Mouse (Mus musculus): Measurements from ENCODE around the gene Khdc3. TPM values are rescaled to one million over a fixed set of nuclear protein-coding genes. Genes with fewer than 3 reads are reported as not detected.

Gene Khdc3
- polyA plus RNA-seq, 1 experiment from 2014 or later = not detected

DNA sequence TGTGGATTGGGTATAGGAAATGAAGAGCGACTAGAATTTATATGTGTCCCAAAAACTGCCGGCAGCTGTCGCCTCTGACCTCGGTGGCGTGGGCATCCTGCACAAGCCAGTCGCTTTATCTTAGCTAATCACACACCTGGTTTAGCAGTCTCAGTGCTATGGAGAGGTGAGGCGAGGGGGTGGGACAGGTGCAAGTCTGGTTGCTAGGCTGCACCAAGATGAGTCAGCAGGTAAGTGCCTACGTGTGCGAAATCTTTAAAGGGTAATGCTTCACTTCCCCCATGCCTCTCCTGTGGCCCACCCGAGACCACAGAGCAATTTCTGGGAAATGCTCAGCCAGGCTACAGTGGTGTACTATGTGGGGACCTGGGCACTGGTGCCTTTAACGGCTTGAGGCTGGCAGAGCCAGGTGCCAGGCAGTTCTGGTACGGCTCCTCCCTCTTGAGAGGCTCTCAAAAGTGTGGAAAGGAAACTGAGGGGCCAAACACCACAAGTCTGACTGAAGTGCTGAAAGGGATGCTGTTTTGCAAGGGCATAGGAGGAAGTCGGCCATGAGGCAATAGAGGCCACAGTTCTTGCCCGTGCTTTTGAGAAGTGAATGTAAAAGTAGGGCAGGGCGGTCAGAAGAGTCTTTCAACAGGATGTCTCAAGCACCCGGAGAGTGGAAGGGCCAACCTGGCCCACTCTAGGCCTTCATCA lies 12.3 kb upstream of the Khdc3 start:
- Histone ChIP-seq H3K4me3 (ENCODE audit: low read depth, low read length) (no peak overlapping the region), H3K27me3 (replicated peaks; ENCODE audit: control insufficient read depth, insufficient read depth, low read length) (no peaks in the 10 kb centered on the region), H3K4me2 (no peak overlapping the region), H3K9ac (ENCODE audit: low read depth, low read length) (no peak overlapping the region), H3K4me1 (replicated peaks; ENCODE audit: control insufficient read depth, insufficient read depth, low read length) (peaks cover 3% of the 10 kb centered on the region), H3K9me3 (ENCODE audit: control insufficient read depth, low read length) (no peaks in the 10 kb centered on the region), H3K36me3 (ENCODE audit: control insufficient read depth, insufficient read depth, low read length) (no peaks in the 10 kb centered on the region), H3K27ac (ENCODE audit: low read depth, low read length) (peak overlapping the region; percentile 43; the same call in 1 of the 2 replicates)
- 54% methylated on average over 16 of the region's 16 CpGs for WGBS
- DNase-seq (ENCODE audit: low spot score) (no peak), ATAC-seq (replicated peaks; ENCODE audit: low FRiP score) (no peak)

DNA sequence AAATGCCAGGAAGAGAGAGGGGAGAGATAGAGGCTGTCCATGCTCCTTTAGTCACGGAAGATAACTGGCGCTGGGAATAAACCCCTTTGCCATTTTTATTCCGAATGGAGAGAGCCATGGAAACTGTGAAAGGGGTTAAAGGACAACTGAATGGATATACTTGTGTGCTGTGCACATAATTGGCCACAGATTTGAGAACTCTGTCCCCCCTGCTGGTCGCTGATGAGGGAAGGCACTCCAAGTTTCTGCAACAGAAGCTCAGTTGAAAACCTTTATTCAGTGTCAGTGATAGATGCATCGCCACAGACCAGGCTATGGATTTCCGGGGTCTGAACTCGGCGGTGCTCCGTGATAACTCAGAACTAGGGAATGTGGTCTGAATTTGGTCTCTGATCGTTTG lies 11.5 kb upstream of the Khdc3 start:
- H3K27me3 ChIP-seq (replicated peaks; ENCODE audit: control insufficient read depth, insufficient read depth, low read length) = no peaks in the 10 kb centered on the region
- H3K4me2 ChIP-seq = no peak overlapping the region
- no peak overlapping the region for H3K27ac ChIP-seq (ENCODE audit: low read depth, low read length)
- no peak overlapping the region for H3K4me3 ChIP-seq (ENCODE audit: low read depth, low read length)
- ATAC-seq (replicated peaks; ENCODE audit: low FRiP score) (no peak), DNase-seq (ENCODE audit: low spot score) (no peak)
- no peak overlapping the region for H3K9ac ChIP-seq (ENCODE audit: low read depth, low read length)
- H3K9me3 ChIP-seq (ENCODE audit: control insufficient read depth, low read length) = no peaks in the 10 kb centered on the region
- H3K36me3 ChIP-seq (ENCODE audit: control insufficient read depth, insufficient read depth, low read length) = no peaks in the 10 kb centered on the region
- WGBS = 77% methylated on average over 10 of the region's 10 CpGs
- peaks cover 3% of the 10 kb centered on the region for H3K4me1 ChIP-seq (replicated peaks; ENCODE audit: control insufficient read depth, insufficient read depth, low read length)

DNA sequence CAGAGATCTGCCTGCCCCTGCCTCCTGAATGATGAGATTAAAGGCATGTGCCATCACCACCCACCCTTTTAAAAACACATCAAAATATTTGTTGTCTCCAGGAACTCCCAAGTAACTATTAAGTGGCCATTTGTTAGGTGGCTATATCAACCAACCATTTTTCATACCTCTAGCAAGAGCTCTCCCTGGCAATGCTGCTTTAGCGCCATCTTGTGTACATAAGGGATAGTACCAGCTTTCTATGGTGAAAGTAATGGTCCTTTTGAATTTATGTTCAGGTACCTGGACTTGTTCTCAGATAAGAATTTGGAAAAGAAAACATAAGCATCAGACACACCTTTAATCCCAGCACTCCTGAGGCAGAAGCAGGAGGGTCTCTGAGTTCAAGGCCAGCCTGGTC lies 9.9 kb upstream of the Khdc3 start:
- ATAC-seq (replicated peaks; ENCODE audit: low FRiP score) (no peak), DNase-seq (ENCODE audit: low spot score) (no peak)
- H3K27me3 ChIP-seq (replicated peaks; ENCODE audit: control insufficient read depth, insufficient read depth, low read length) = no peaks in the 10 kb centered on the region
- H3K4me3 ChIP-seq (ENCODE audit: low read depth, low read length) = no peak overlapping the region
- WGBS = 2% methylated on average over 1 of the region's 1 CpGs
- H3K4me1 ChIP-seq (replicated peaks; ENCODE audit: control insufficient read depth, insufficient read depth, low read length) = no peaks in the 10 kb centered on the region
- H3K9me3 ChIP-seq (ENCODE audit: control insufficient read depth, low read length) = no peaks in the 10 kb centered on the region
- H3K9ac ChIP-seq (ENCODE audit: low read depth, low read length) = no peak overlapping the region
- no peaks in the 10 kb centered on the region for H3K36me3 ChIP-seq (ENCODE audit: control insufficient read depth, insufficient read depth, low read length)
- no peak overlapping the region for H3K27ac ChIP-seq (ENCODE audit: low read depth, low read length)
- no peak overlapping the region for H3K4me2 ChIP-seq

DNA sequence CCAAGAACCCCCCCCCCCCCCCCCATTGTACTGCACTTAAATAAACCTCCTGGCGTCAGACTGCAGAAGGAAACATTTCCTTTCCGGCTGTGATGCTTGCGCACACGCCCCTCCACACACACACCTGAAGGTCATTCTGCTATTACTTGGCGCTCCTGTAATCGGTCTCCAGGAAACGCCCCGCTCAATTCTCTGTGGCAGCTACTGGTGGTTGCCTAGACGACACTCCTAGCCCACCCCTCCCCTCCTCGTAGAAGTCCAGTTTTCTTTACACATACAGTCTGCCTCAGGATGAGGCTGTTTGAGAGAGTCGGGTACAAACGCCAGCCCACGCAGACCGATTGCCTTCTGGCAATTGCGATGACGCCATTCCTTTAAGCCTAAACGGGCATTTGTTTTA lies 7.1 kb upstream of the Khdc3 start:
- H3K27me3 ChIP-seq (replicated peaks; ENCODE audit: control insufficient read depth, insufficient read depth, low read length) = no peaks in the 10 kb centered on the region
- DNase-seq (ENCODE audit: low spot score) (no peak), ATAC-seq (replicated peaks; ENCODE audit: low FRiP score) (no peak)
- no peaks in the 10 kb centered on the region for H3K9me3 ChIP-seq (ENCODE audit: control insufficient read depth, low read length)
- no peaks in the 10 kb centered on the region for H3K4me1 ChIP-seq (replicated peaks; ENCODE audit: control insufficient read depth, insufficient read depth, low read length)
- no peak overlapping the region for H3K9ac ChIP-seq (ENCODE audit: low read depth, low read length)
- H3K4me3 ChIP-seq (ENCODE audit: low read depth, low read length) = no peak overlapping the region
- no peak overlapping the region for H3K27ac ChIP-seq (ENCODE audit: low read depth, low read length)
- H3K4me2 ChIP-seq = no peak overlapping the region
- H3K36me3 ChIP-seq (ENCODE audit: control insufficient read depth, insufficient read depth, low read length) = no peaks in the 10 kb centered on the region
- 66% methylated on average over 17 of the region's 17 CpGs for WGBS

DNA sequence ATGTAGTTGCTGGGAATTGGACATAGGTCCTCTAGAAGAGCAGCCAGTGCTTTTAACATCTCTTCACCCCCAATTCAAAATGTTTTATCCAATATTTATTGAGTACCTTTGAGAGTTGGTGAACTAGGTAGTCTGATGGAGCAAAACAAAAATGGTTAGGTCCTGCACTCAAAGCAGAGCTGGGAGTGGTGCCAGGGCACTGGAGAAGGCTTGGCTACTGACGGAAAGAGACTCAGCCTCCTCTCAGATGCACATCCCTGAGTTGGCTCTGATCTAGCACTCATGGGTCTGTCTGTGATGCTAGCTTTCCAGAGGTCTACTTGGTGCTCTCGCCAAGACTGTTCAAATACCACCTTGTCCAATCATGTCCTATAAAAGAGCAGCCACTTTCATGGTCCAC lies 3.7 kb upstream of the Khdc3 start:
- 76% methylated on average over 2 of the region's 2 CpGs for WGBS

DNA sequence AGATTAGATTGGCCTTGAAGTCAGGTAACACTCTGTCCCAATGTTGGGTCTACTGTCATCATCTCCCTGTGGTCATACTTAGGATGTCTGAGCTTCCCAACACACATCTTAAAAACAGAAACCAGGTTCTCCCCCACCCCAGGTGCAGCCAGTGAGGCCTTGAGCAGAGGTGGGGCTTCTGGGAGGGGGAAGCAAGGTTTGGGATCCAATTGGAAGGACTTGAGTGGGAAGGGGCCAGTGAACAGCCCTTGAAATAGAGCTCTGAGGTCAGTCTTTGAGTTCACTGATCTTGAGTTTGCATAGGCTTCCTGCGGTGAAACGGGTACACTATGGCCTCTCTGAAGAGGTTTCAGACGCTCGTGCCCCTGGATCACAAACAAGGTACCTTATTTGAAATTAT lies 545 bp downstream of the Khdc3 start, which contains the start of gene Gm20509:
TSS of gene Gm20509 (plus strand) at position 290 of the 400 bp plus-strand sequence.
- Histone ChIP-seq H3K9ac (ENCODE audit: low read depth, low read length) (peak within 1 kb of the TSS; percentile 42), H3K4me3 (ENCODE audit: low read depth, low read length) (peak within 1 kb of the TSS; percentile 48), H3K9me3 (ENCODE audit: control insufficient read depth, low read length) (no peaks in the 10 kb centered on the region), H3K4me2 (peak within 1 kb of the TSS; percentile 82), H3K36me3 (ENCODE audit: control insufficient read depth, insufficient read depth, low read length) (no peaks in the 10 kb centered on the region), H3K4me1 (replicated peaks; ENCODE audit: control insufficient read depth, insufficient read depth, low read length) (peaks cover 5% of the 10 kb centered on the region; the same call in 1 of the 2 replicates), H3K27ac (ENCODE audit: low read depth, low read length) (no peak within 1 kb of the TSS), H3K27me3 (replicated peaks; ENCODE audit: control insufficient read depth, insufficient read depth, low read length) (peaks cover 32% of the 10 kb centered on the region)
- ATAC-seq (replicated peaks; ENCODE audit: low FRiP score) = no peak
- WGBS = 94% methylated on average over 4 of the region's 4 CpGs
- DNase-seq (ENCODE audit: low spot score) = no peak

More for the DNA sequence above, 3.7 kb upstream of the Khdc3 start:
- Histone ChIP-seq H3K9me3 (ENCODE audit: control insufficient read depth, low read length) (no peaks in the 10 kb centered on the region), H3K27me3 (replicated peaks; ENCODE audit: control insufficient read depth, insufficient read depth, low read length) (peaks cover 10% of the 10 kb centered on the region), H3K4me1 (replicated peaks; ENCODE audit: control insufficient read depth, insufficient read depth, low read length) (peaks cover under 1% of the 10 kb centered on the region; the same call in 1 of the 2 replicates), H3K36me3 (ENCODE audit: control insufficient read depth, insufficient read depth, low read length) (no peaks in the 10 kb centered on the region), H3K9ac (ENCODE audit: low read depth, low read length) (no peak overlapping the region), H3K27ac (ENCODE audit: low read depth, low read length) (no peak overlapping the region), H3K4me3 (ENCODE audit: low read depth, low read length) (no peak overlapping the region), H3K4me2 (no peak overlapping the region)
- DNase-seq (ENCODE audit: low spot score) (no peak), ATAC-seq (replicated peaks; ENCODE audit: low FRiP score) (no peak)

DNA sequence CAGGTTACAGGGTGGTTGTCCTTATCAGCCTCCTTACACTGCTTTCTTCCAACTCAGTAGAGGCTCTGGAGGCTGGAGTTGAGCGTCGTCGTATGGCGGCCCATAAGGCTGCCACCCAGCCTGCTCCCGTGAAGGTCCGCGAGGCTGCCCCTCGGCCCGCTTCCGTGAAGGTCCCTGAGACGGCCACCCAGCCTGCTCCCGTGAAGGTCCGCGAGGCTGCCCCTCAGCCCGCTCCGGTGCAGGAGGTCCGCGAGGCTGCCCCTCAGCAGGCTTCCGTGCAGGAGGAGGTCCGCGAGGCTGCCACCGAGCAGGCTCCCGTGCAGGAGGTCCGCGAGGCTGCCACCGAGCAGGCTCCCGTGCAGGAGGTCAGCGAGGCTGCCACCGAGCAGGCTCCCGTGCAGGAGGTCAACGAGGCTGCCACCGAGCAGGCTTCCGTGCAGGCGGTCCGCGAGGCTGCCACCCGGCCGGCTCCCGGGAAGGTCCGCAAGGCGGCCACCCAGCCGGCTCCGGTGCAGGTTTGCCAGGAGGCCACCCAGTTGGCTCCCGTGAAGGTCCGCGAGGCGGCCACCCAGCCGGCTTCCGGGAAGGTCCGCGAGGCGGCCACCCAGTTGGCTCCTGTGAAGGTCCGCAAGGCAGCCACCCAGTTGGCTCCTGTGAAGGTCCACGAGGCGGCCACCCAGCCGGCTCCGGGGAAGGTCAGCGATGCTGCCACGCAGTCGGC lies 1.7 kb downstream of the Khdc3 start:
- Histone ChIP-seq H3K4me3 (ENCODE audit: low read depth, low read length) (peak overlapping the region; percentile 48), H3K27me3 (replicated peaks; ENCODE audit: control insufficient read depth, insufficient read depth, low read length) (peaks cover 32% of the 10 kb centered on the region), H3K36me3 (ENCODE audit: control insufficient read depth, insufficient read depth, low read length) (no peaks in the 10 kb centered on the region), H3K9me3 (ENCODE audit: control insufficient read depth, low read length) (no peaks in the 10 kb centered on the region), H3K4me1 (replicated peaks; ENCODE audit: control insufficient read depth, insufficient read depth, low read length) (peaks cover 5% of the 10 kb centered on the region; the same call in 1 of the 2 replicates), H3K4me2 (peak overlapping the region; percentile 82), H3K9ac (ENCODE audit: low read depth, low read length) (peak overlapping the region; percentile 42), H3K27ac (ENCODE audit: low read depth, low read length) (no peak overlapping the region)
- DNase-seq (ENCODE audit: low spot score) (peak; percentile 55), ATAC-seq (replicated peaks; ENCODE audit: low FRiP score) (peak; percentile 23)
- 6% methylated on average over 60 of the region's 60 CpGs for WGBS

DNA sequence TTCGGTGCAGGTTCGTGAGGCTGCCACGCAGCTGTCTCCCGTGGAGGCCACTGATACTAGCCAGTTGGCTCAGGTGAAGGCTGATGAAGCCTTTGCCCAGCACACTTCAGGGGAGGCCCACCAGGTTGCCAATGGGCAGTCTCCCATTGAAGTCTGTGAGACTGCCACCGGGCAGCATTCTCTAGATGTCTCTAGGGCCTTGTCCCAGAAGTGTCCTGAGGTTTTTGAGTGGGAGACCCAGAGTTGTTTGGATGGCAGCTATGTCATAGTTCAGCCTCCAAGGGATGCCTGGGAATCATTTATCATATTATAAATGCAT lies 2.2 kb downstream of the Khdc3 start:
- Histone ChIP-seq H3K27me3 (replicated peaks; ENCODE audit: control insufficient read depth, insufficient read depth, low read length) (peaks cover 32% of the 10 kb centered on the region), H3K4me2 (peak overlapping the region; percentile 82), H3K36me3 (ENCODE audit: control insufficient read depth, insufficient read depth, low read length) (no peaks in the 10 kb centered on the region), H3K4me3 (ENCODE audit: low read depth, low read length) (peak overlapping the region; percentile 48), H3K27ac (ENCODE audit: low read depth, low read length) (no peak overlapping the region), H3K9me3 (ENCODE audit: control insufficient read depth, low read length) (no peaks in the 10 kb centered on the region), H3K4me1 (replicated peaks; ENCODE audit: control insufficient read depth, insufficient read depth, low read length) (peaks cover 5% of the 10 kb centered on the region; the same call in 1 of the 2 replicates), H3K9ac (ENCODE audit: low read depth, low read length) (no peak overlapping the region)
- ATAC-seq (replicated peaks; ENCODE audit: low FRiP score) (no peak), DNase-seq (ENCODE audit: low spot score) (no peak)
- 41% methylated on average over 5 of the region's 5 CpGs for WGBS

DNA sequence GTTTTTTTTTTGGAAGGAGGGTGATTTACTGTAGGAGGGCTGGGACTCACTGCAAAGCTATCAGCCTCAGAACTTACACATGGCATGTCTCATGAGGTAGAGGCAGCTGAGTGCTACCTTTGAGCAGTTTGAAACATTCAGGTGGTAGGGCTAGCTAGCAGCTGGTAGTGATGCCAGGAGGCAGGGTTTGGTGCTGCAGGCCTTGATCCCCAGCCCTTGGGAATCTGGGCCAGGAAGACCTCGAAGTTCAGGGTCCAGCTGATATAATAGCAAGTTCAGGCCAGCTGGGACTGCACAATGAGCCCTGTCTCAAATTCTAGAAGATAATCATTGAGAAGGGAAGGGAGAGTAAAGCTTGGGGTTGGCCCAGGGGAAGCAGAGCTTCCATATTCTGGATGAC lies 3.5 kb downstream of the Khdc3 start:
- Histone ChIP-seq H3K27me3 (replicated peaks; ENCODE audit: control insufficient read depth, insufficient read depth, low read length) (peaks cover 32% of the 10 kb centered on the region), H3K4me2 (no peak overlapping the region), H3K9me3 (ENCODE audit: control insufficient read depth, low read length) (no peaks in the 10 kb centered on the region), H3K4me1 (replicated peaks; ENCODE audit: control insufficient read depth, insufficient read depth, low read length) (peaks cover 5% of the 10 kb centered on the region; the same call in 1 of the 2 replicates), H3K27ac (ENCODE audit: low read depth, low read length) (no peak overlapping the region), H3K9ac (ENCODE audit: low read depth, low read length) (no peak overlapping the region), H3K36me3 (ENCODE audit: control insufficient read depth, insufficient read depth, low read length) (no peaks in the 10 kb centered on the region), H3K4me3 (ENCODE audit: low read depth, low read length) (no peak overlapping the region)
- no peak for DNase-seq (ENCODE audit: low spot score)
- 55% methylated on average over 1 of the region's 1 CpGs for WGBS
- ATAC-seq (replicated peaks; ENCODE audit: low FRiP score) = no peak

Measured in liver, embryonic 11.5 days (tissue).